ENCODE assay signal across 28 mouse cellular contexts in the genomic region with DNA sequence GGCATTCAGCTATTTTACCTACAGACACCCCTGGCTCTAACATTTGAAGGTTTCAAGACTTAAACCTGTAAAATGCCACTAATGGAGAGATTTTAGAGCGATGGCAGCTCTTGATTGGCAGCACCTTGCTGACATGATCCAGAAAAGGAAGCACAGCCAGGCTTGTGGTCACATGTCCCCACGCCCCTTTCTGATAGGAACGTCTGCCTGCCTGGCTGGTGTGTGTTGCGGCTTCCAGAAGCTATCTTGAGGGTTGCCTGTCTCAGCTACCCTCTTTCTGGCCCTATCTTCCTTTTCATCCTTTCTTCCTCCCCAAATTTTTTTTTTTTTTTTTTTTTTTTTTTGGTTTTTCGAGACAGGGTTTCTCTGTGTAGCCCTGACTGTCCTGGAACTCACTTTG.
DNase-seq lines count a peak whose midpoint lies in the region; ATAC-seq lines count a peak whose summit lies in the region.
"Had no signal": no experiment of that assay in that cellular context is flagged by ENCODE, and none has a peak within 500 bp of the region (broad histone marks: within the 10 kb centered on the region; RNA-seq: fewer than 3 reads in every experiment).

No protein-coding gene starts in this region.

- no peak overlapping the region for H3K4me2 ChIP-seq in liver, embryonic 12.5 days
- H3K4me2 ChIP-seq: embryonic facial prominence, embryonic 15.5 days; heart, embryonic 13.5 days; hindbrain, embryonic 15.5 days; limb, embryonic 13.5 days; liver, embryonic 15.5 days; midbrain, embryonic 11.5 days; neural tube, embryonic 12.5 days had no signal

- WGBS in liver, embryonic 12.5 days (ENCODE audit: insufficient replicate concordance) = 22% methylated on average over 5 of the region's 5 CpGs

- ATAC-seq in liver, embryonic 12.5 days = 0 out of 2 replicates have a peak, but pooled peaks have one; percentile 46
- peak; percentile 98 for ATAC-seq in megakaryocyte-erythroid progenitor cell, adult 5-6 weeks (replicated peaks; ENCODE audit: low FRiP score, low TSS enrichment, poor library complexity, severe bottlenecking)
- ATAC-seq: forebrain, embryonic 14.5 days; midbrain, embryonic 16.5 days had no signal

- H3K4me1 ChIP-seq in liver, embryonic 12.5 days = 0 out of 2 replicates have a peak, but pooled peaks cover 4% of the 10 kb centered on the region
- H3K4me1 ChIP-seq: liver, embryonic 15.5 days had no signal

- no peaks in the 10 kb centered on the region for H3K27me3 ChIP-seq in liver, embryonic 12.5 days (replicated peaks)
- H3K27me3 ChIP-seq: embryonic facial prominence, embryonic 15.5 days; heart, embryonic 13.5 days; hindbrain, embryonic 15.5 days; limb, embryonic 13.5 days; liver, embryonic 15.5 days; neural tube, embryonic 12.5 days had no signal

- no peaks in the 10 kb centered on the region for H3K36me3 ChIP-seq in liver, embryonic 12.5 days
- H3K36me3 ChIP-seq: embryonic facial prominence, embryonic 15.5 days; heart, embryonic 13.5 days; hindbrain, embryonic 15.5 days; liver, embryonic 15.5 days; neural tube, embryonic 12.5 days had no signal

- no peaks in the 10 kb centered on the region for H3K9me3 ChIP-seq in liver, embryonic 12.5 days (replicated peaks)
- H3K9me3 ChIP-seq: embryonic facial prominence, embryonic 10.5 days; embryonic facial prominence, embryonic 15.5 days; heart, embryonic 13.5 days; hindbrain, embryonic 10.5 days; hindbrain, embryonic 15.5 days; limb, embryonic 13.5 days; liver, embryonic 15.5 days; neural tube, embryonic 12.5 days had no signal

- H3K4me3 ChIP-seq in liver, embryonic 12.5 days = no peak overlapping the region
- H3K4me3 ChIP-seq: embryonic facial prominence, embryonic 10.5 days; embryonic facial prominence, embryonic 15.5 days; heart, embryonic 13.5 days; hindbrain, embryonic 10.5 days; hindbrain, embryonic 15.5 days; limb, embryonic 13.5 days; liver, embryonic 15.5 days; neural tube, embryonic 12.5 days had no signal

- H3K27ac ChIP-seq in liver, embryonic 12.5 days = no peak overlapping the region
- H3K27ac ChIP-seq: embryonic facial prominence, embryonic 10.5 days; embryonic facial prominence, embryonic 15.5 days; heart, embryonic 13.5 days; hindbrain, embryonic 10.5 days; hindbrain, embryonic 15.5 days; limb, embryonic 13.5 days; liver, embryonic 15.5 days; macrophage; neural tube, embryonic 12.5 days had no signal

- DNase-seq in 416B (ENCODE audit: low read depth) = peak; percentile 35
- DNase-seq in MEL-GATA-1-ER (ENCODE audit: extremely low read depth, low read depth) = peak; percentile 46
- no peak for DNase-seq in lung, postnatal 14 days
- no peak for DNase-seq in retina, postnatal 1 day
- DNase-seq in frontal cortex, adult 2 months (ENCODE audit: extremely low spot score in 1 of 2, low spot score in 1 of 2) = no peak
- DNase-seq: adrenal gland, adult 8-10 months; B cell, adult 2 months; cerebellum, adult 2 months; cerebellum, postnatal 14 days; heart, postnatal 10 days; kidney, adult 2 months; kidney, postnatal 36 days; right cerebral cortex, postnatal 14 days; thymus, postnatal 36 days had no signal

- no peak overlapping the region for H3K9ac ChIP-seq in liver, embryonic 12.5 days
- H3K9ac ChIP-seq: embryonic facial prominence, embryonic 15.5 days; heart, embryonic 13.5 days; hindbrain, embryonic 15.5 days; limb, embryonic 13.5 days; liver, embryonic 15.5 days; neural tube, embryonic 12.5 days had no signal

Comparison
In these comparisons a context has a peak if more than half of its experiments do, and no peak if none do; other contexts are left out.
1. DNase-seq: peak in 416B (single experiment) and MEL-GATA-1-ER (single experiment); none in lung, postnatal 14 days (single experiment), retina, postnatal 1 day (single experiment) and frontal cortex, adult 2 months (0 of 2).